Mouse (Mus musculus) hindbrain, embryonic 12.5 days (tissue): Measurements from ENCODE around the gene Rhbdd1. TPM values are rescaled to one million over a fixed set of nuclear protein-coding genes. Genes with fewer than 3 reads are reported as not detected.
A peak's percentile ranks its signal among the peaks of the same experiment; 100 is the strongest.

Source experiments
- ATAC-seq: fragments of 200-750 bp; cut with Nextera tagmentation; 2 replicates; pipeline ENCODE4 v1.8.0; 2017; ENCODE audit warnings: moderate TSS enrichment; ENCODE audit not compliant: low FRiP score
- H3K27ac ChIP-seq: fragments of 300-500 bp; sonication (generic); 2 replicates; pipeline ENCODE4 v1.5.1; 2016; ENCODE audit warnings: mild to moderate bottlenecking
- H3K27me3 ChIP-seq: fragments of 300-500 bp; sonication (generic); 2 replicates; pipeline ENCODE4 v1.6.1; 2016; ENCODE audit warnings: mild to moderate bottlenecking
- H3K36me3 ChIP-seq: fragments of 300-500 bp; sonication (generic); 2 replicates; pipeline ENCODE4 v1.6.1; 2016; ENCODE audit warnings: mild to moderate bottlenecking
- H3K4me1 ChIP-seq: fragments of 300-500 bp; sonication (generic); 2 replicates; pipeline ENCODE4 v1.6.1; 2016
- H3K4me2 ChIP-seq: fragments of 300-500 bp; sonication (generic); replicated peaks from 2 replicates; pipeline ENCODE4 v1.6.1; 2016; ENCODE audit warnings: mild to moderate bottlenecking
- H3K4me3 ChIP-seq: fragments of 300-500 bp; sonication (generic); 2 replicates; pipeline ENCODE4 v1.5.1; 2016; ENCODE audit warnings: mild to moderate bottlenecking
- H3K9ac ChIP-seq: fragments of 300-500 bp; sonication (generic); 2 replicates; pipeline ENCODE4 v1.6.1; 2016; ENCODE audit warnings: mild to moderate bottlenecking, moderate library complexity
- H3K9me3 ChIP-seq: fragments of 300-500 bp; sonication (generic); replicated peaks from 2 replicates; pipeline ENCODE4 v1.6.1; 2016; ENCODE audit warnings: mild to moderate bottlenecking
- WGBS: fragments of 180-500 bp; shearing (Covaris S2); methylation state at CpG from one replicate; pipeline ENCODE4 v1.1.7; 2016; 5-methylcytosine and 5-hydroxymethylcytosine counted together
- polyA plus RNA-seq: library from polyadenylated mRNA; unstranded; fragments of >200 nt; fragmentation: Nextera tagmentation; extraction: Ambion mirVana; gene quantifications from 2 replicates; pipeline ENCODE4 v1.2.1, GENCODE M21; 2016

Rhbdd1 gene
- polyA plus RNA-seq, 1 experiment from 2014 or later: 7.9 TPM

DNA sequence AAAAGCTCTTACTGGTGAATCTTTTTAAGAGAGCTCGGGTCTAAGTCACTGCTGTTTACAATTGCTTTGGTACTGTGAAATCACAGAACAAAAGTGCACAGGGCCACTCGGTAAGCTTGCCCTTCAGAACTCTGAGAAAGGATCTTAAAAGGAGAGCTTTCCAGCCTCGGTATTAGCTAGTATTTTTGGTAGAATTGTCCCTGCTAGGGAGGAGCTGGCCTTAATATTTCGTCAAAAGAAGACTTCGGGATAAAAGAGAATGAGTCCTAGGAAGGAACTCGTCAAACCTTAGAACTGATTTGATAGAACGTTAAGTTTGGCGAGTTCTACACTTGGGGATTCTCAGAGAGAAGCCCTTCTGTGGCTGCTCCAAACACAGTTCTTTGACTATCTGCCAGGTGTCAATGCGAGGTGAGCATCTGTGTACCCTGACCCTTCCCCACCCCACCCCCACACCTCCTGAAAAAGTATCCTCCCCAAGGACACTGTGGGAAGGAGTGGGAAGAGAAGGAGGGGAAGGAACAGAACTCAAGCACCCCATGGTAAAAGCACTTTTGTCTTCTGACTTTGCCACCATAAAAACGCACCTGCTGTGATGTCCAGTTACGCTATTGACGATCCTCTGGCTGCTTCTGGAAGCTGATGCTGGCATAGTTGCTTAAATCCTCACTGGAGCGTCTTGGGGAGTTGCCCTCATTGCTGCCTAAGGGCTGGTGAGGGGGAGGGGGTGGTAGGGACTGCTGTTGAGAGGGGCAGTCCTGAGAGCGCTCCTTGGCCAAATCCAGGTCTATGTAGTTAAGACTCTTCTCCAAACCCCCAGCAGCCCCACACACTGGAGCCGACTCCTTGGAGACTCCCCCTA lies 29.8 kb upstream of the Rhbdd1 start:
- 18% methylated on average over 15 of the region's 15 CpGs for WGBS
- Histone ChIP-seq H3K27ac (peak overlapping the region; percentile 68), H3K36me3 (peaks cover 13% of the 10 kb centered on the region; the same call in 1 of the 2 replicates), H3K4me2 (peak overlapping the region; percentile 64), H3K9me3 (no peaks in the 10 kb centered on the region), H3K4me3 (peak overlapping the region; percentile 70), H3K4me1 (peaks cover 54% of the 10 kb centered on the region), H3K9ac (peak overlapping the region; percentile 65), H3K27me3 (no peaks in the 10 kb centered on the region)
- ATAC-seq: no peak

- Histone ChIP-seq H3K27me3 (no peaks in the 10 kb centered on the region), H3K9ac (peak overlapping the region; percentile 65), H3K4me2 (peak overlapping the region; percentile 64), H3K4me3 (peak overlapping the region; percentile 70), H3K36me3 (peaks cover 13% of the 10 kb centered on the region; the same call in 1 of the 2 replicates), H3K9me3 (no peaks in the 10 kb centered on the region), H3K4me1 (peaks cover 56% of the 10 kb centered on the region), H3K27ac (peak overlapping the region; percentile 68)
- ATAC-seq: no peak
- WGBS: 54% methylated on average over 22 of the region's 22 CpGs
Measured at GRCm38 (mm10) chr1:82287052-82287775, 29.0 kb upstream of the Rhbdd1 start.

GRCm38 (mm10) chr1:82287776-82288325 lies 28.4 kb upstream of the Rhbdd1 start:
- H3K4me3 ChIP-seq: peak overlapping the region; percentile 70
- peak overlapping the region; percentile 64 for H3K4me2 ChIP-seq
- H3K4me1 ChIP-seq: peaks cover 55% of the 10 kb centered on the region
- no peaks in the 10 kb centered on the region for H3K27me3 ChIP-seq
- peaks cover 13% of the 10 kb centered on the region; the same call in 1 of the 2 replicates for H3K36me3 ChIP-seq
- H3K9ac ChIP-seq: peak overlapping the region; percentile 65; the same call in 1 of the 2 replicates
- H3K27ac ChIP-seq: peak overlapping the region; percentile 68; the same call in 1 of the 2 replicates
- no peak for ATAC-seq
- no peaks in the 10 kb centered on the region for H3K9me3 ChIP-seq
- 91% methylated on average over 16 of the region's 16 CpGs for whole genome bisulfite sequencing

GRCm38 (mm10) chr1:82288421-82288990 lies 27.7 kb upstream of the Rhbdd1 start:
- peaks cover 13% of the 10 kb centered on the region; the same call in 1 of the 2 replicates for H3K36me3 ChIP-seq
- H3K4me3 ChIP-seq: peak overlapping the region; percentile 70
- 93% methylated on average over 18 of the region's 18 CpGs for WGBS
- ATAC-seq: no peak
- H3K4me1 ChIP-seq: peaks cover 61% of the 10 kb centered on the region
- H3K27me3 ChIP-seq: no peaks in the 10 kb centered on the region
- H3K4me2 ChIP-seq: peak overlapping the region; percentile 64
- peak overlapping the region; percentile 35; the same call in 1 of the 2 replicates for H3K9ac ChIP-seq
- no peaks in the 10 kb centered on the region for H3K9me3 ChIP-seq
- no peak overlapping the region for H3K27ac ChIP-seq

DNA sequence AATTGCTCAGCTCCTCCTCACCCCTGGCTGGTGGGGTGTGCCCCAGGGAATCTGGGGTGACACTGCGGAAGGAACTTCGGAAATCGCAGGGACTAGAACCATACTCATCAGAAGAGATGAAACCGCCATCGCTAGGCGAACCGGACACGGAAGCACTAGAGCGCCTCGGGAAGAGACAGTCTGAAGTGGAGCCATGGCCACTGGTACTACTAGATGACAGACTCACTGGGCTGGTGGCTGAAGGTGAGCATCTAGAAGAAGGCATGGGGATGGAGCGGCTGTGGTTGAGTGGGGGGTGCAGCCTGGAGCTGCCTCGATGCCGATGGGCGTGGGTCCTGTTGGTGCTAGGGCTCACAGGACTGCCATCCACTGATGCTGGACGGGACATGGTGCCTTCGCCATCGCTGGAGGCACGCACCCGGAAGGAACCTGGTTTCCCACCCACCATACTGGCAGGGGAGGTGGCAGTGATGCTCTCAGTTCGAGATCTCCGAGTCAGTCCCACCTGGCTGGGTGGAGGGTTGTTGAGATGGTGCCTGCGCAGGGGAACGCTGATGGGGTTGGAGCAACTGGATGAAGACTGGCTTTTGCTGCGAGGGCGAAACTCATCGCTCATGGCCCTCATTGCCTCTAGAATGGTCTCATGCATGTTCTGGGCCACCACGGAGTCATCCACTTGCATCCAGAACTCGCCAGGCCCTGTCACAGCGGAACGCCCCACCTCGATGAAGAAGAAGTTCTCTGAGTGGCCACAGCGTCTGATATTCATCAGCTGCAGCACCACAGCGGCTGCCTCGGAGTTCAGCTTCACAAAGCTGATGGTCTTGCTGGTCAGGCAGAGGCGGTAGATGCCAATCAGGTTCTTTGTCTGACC lies 26.9 kb upstream of the Rhbdd1 start:
- WGBS: 66% methylated on average over 35 of the region's 35 CpGs
- H3K4me3 ChIP-seq: peak overlapping the region; percentile 70
- ATAC-seq: no peak
- H3K27me3 ChIP-seq: no peaks in the 10 kb centered on the region
- peaks cover 13% of the 10 kb centered on the region; the same call in 1 of the 2 replicates for H3K36me3 ChIP-seq
- H3K9me3 ChIP-seq: no peaks in the 10 kb centered on the region
- H3K4me2 ChIP-seq: peak overlapping the region; percentile 64
- peak overlapping the region; percentile 99 for H3K27ac ChIP-seq
- peak overlapping the region; percentile 85 for H3K9ac ChIP-seq
- peaks cover 55% of the 10 kb centered on the region for H3K4me1 ChIP-seq

DNA sequence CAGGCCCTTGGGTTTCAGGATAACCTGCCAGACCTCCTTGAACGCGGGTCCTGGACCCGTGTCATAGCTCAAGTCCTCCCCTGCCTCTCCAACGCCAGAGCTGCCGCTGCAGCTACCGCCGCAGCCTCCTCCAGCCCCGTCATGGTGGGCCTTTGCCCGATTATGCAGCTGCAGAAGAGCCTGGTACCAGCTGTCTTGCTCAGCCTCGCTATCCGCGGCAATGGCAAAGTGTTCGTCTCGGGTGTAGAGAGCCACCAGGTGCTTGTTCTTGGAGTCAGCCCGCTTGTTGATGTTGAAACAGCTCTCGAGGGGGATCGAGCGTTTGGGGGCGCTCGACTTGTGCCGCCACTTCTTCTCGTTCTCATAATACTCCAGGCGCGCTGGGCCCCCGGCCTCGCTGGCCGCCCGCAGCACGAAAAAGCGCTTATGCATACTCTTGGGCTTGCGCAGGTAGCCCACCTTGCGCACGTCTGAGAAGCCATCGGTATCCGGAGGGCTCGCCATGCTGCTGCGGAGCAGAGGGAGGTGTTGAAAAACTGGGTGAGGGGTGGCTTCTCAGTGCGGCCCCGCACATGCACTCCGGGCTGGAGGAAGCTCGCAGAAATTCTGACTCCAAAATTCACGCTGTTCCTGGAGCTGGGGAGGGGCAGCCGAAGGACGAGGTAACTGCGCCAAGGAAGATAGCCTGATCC lies 26.1 kb upstream of the Rhbdd1 start:
- Histone ChIP-seq H3K36me3 (peaks cover 13% of the 10 kb centered on the region; the same call in 1 of the 2 replicates), H3K4me3 (peak overlapping the region; percentile 70), H3K9ac (peak overlapping the region; percentile 85), H3K9me3 (no peaks in the 10 kb centered on the region), H3K4me2 (peak overlapping the region; percentile 64), H3K27ac (peak overlapping the region; percentile 99), H3K27me3 (no peaks in the 10 kb centered on the region), H3K4me1 (peaks cover 52% of the 10 kb centered on the region)
- no peak for ATAC-seq
- WGBS: under 1% methylated on average over 45 of the region's 45 CpGs

DNA sequence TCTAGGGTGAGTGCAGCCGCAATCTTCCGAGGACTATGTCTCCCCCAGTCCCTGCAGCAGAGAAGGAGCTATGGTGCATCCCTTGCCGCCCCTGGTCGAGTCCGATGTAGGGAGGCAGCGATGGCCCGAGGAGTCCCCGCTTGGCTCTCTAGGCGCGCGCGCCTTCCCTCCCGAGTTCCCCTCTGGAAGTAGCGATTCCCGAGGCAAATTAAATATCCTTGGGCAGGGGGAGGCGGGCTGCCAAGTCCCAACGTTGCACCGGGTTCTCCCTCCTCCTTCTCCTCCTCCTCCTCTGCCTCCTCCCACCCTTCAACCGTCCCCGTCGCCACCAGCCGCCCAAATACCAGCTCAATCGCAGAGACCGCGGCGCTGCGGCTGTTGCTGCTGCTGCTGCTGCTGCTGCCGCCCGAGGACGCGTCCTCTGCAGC lies 25.5 kb upstream of the Rhbdd1 start:
- no peaks in the 10 kb centered on the region for H3K9me3 ChIP-seq
- no peaks in the 10 kb centered on the region for H3K27me3 ChIP-seq
- ATAC-seq: peak; percentile 65
- under 1% methylated on average over 31 of the region's 31 CpGs for WGBS
- peak overlapping the region; percentile 70 for H3K4me3 ChIP-seq
- H3K27ac ChIP-seq: peak overlapping the region; percentile 99
- H3K36me3 ChIP-seq: peaks cover 13% of the 10 kb centered on the region; the same call in 1 of the 2 replicates
- H3K9ac ChIP-seq: peak overlapping the region; percentile 85
- peaks cover 49% of the 10 kb centered on the region for H3K4me1 ChIP-seq
- peak overlapping the region; percentile 64 for H3K4me2 ChIP-seq

GRCm38 (mm10) chr1:82291151-82291797 lies 25.0 kb upstream of the Rhbdd1 start, which contains the start of gene Irs1:
Irs1 (minus strand) TSS chr1:82291416.
- Histone ChIP-seq H3K27me3 (no peaks in the 10 kb centered on the region), H3K9me3 (no peaks in the 10 kb centered on the region), H3K4me3 (peak within 1 kb of the TSS; percentile 70), H3K4me1 (peaks cover 47% of the 10 kb centered on the region), H3K9ac (peak within 1 kb of the TSS; percentile 85), H3K36me3 (peaks cover 13% of the 10 kb centered on the region; the same call in 1 of the 2 replicates), H3K4me2 (peak within 1 kb of the TSS; percentile 64), H3K27ac (peak within 1 kb of the TSS; percentile 99)
- WGBS: under 1% methylated on average over 54 of the region's 60 CpGs
- peak; percentile 81 for ATAC-seq

DNA sequence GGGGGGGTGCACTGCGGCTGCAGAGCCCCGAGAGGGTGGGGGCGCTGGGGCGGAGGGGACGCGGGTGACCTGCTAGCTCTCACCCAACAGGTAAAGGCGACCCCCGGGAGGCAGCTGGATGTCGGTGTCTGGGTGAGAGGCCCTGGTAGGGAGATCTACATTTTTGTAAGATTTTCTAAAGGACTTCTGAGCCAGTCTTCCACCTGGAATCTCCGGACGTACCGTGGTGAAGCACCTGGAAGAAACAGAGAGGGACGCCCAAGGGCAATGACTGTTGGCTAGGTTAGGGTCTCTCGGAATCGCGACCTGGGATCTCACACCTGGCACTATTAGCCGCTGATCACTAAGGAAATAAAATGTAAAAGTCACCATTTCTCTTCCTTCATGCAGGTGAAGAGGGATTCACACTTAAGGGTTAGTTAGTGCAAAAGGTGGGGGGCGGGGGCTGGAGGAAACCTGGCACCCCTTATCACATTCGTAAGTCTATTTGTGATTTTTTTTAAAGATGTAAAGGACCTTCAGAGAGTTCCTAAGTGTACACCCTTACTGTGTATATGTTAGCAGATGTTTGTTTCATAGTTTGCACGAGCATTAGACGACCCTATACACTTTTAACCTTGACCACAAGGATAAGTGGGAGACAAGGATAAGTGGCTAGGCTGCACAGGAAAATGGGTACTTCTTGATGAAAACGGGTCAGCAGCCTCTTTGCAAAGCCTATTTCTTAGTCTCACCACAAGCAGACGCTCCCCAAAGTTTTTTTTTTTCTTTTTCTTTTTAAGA lies 24.1 kb upstream of the Rhbdd1 start:
- Histone ChIP-seq H3K9ac (peak overlapping the region; percentile 85), H3K27ac (peak overlapping the region; percentile 99), H3K4me2 (peak overlapping the region; percentile 64), H3K9me3 (no peaks in the 10 kb centered on the region), H3K27me3 (no peaks in the 10 kb centered on the region), H3K36me3 (peaks cover 13% of the 10 kb centered on the region; the same call in 1 of the 2 replicates), H3K4me3 (peak overlapping the region; percentile 70), H3K4me1 (peaks cover 39% of the 10 kb centered on the region)
- 2% methylated on average over 22 of the region's 23 CpGs for WGBS
- ATAC-seq: 0 out of 2 replicates have a peak, but pooled peaks have one; percentile 1
